Mouse (Mus musculus) heart, embryonic 11.5 days (tissue): ENCODE results near the gene Fam25c. TPM values are rescaled to one million over a fixed set of nuclear protein-coding genes. Genes with fewer than 3 reads are reported as not detected.

Experiments used
- ATAC-seq: fragments of 200-750 bp; cut with Nextera tagmentation; replicated peaks from 2 replicates; pipeline ENCODE4 v1.8.0; 2017; ENCODE audit warnings: moderate library complexity; ENCODE audit not compliant: insufficient number of reproducible peaks, low FRiP score, low TSS enrichment
- H3K27ac ChIP-seq: fragments of 300-500 bp; sonication (generic); 2 replicates; pipeline ENCODE4 v1.5.1; 2014; ENCODE audit warnings: mild to moderate bottlenecking, low read depth, low read length
- H3K27me3 ChIP-seq: fragments of 300-500 bp; sonication (generic); 2 replicates; pipeline ENCODE4 v1.6.1; 2014; ENCODE audit warnings: mild to moderate bottlenecking, low read length, mixed read lengths; ENCODE audit not compliant: control insufficient read depth, insufficient read depth
- H3K36me3 ChIP-seq: fragments of 300-500 bp; sonication (generic); 2 replicates; pipeline ENCODE4 v1.6.1; 2014; ENCODE audit warnings: mild to moderate bottlenecking, low read length, moderate library complexity, mixed read lengths; ENCODE audit not compliant: control insufficient read depth, insufficient read depth
- H3K4me1 ChIP-seq: fragments of 300-500 bp; sonication (generic); 2 replicates; pipeline ENCODE4 v1.6.1; 2014; ENCODE audit warnings: low read length; ENCODE audit not compliant: control insufficient read depth, insufficient read depth
- H3K4me2 ChIP-seq: fragments of 300-500 bp; sonication (generic); 2 replicates; pipeline ENCODE4 v1.6.1; 2014; ENCODE audit warnings: mild to moderate bottlenecking, moderate library complexity
- H3K4me3 ChIP-seq: fragments of 300-500 bp; sonication (generic); 2 replicates; pipeline ENCODE4 v1.5.1; 2014; ENCODE audit warnings: low read depth, low read length
- H3K9ac ChIP-seq: fragments of 300-500 bp; sonication (generic); 2 replicates; pipeline ENCODE4 v1.6.1; 2014; ENCODE audit warnings: mild to moderate bottlenecking, low read depth, low read length, moderate library complexity
- H3K9me3 ChIP-seq: fragments of 300-500 bp; sonication (generic); replicated peaks from 2 replicates; pipeline ENCODE4 v1.6.1; 2016; ENCODE audit warnings: low read length; ENCODE audit not compliant: control insufficient read depth
- WGBS: fragments of 180-500 bp; shearing (Covaris S2); extraction: QIAGEN DNeasy Blood & Tissue Kit; methylation state at CpG from one replicate; pipeline ENCODE4 v1.1.7; 2014; ENCODE audit not compliant: insufficient replicate concordance; 5-methylcytosine and 5-hydroxymethylcytosine counted together
- polyA plus RNA-seq: library from polyadenylated mRNA; unstranded; fragments of >200 nt; fragmentation: Nextera tagmentation; extraction: Ambion mirVana; gene quantifications from 2 replicates; pipeline ENCODE4 v1.2.1, GENCODE M21; 2014

Gene Fam25c
- polyA plus RNA-seq, 1 experiment from 2014 or later, result not detected

DNA sequence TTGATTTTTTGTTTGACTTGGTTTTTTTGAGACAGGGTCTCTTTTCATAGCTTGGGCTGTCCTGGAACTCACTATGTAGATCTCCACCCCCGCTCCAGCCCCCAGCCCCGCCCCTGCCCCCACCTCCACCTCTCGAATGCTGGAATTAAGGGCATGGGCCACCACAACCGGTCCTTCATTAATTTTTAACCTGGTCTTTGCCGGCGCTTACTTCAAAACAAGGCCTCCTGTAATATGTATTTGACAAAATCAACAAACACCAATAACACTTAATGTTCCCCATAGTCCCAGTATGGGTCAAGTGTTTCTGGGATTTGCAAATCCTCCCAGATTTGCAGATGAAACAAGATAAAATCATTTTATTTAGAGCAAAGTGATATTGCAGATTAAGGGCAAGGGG lies 5.0 kb upstream of the Fam25c start:
- H3K27me3 ChIP-seq, result no peaks in the 10 kb centered on the region; the same call in 1 of the 2 replicates
- no peak overlapping the region for H3K4me3 ChIP-seq
- H3K27ac ChIP-seq, result no peak overlapping the region
- ATAC-seq, result no peak
- WGBS, result 49% methylated on average over 6 of the region's 6 CpGs
- H3K9ac ChIP-seq, result no peak overlapping the region
- no peak overlapping the region for H3K4me2 ChIP-seq
- H3K9me3 ChIP-seq, result no peaks in the 10 kb centered on the region
- H3K4me1 ChIP-seq, result peaks cover 4% of the 10 kb centered on the region; the same call in 1 of the 2 replicates
- H3K36me3 ChIP-seq, result no peaks in the 10 kb centered on the region

DNA sequence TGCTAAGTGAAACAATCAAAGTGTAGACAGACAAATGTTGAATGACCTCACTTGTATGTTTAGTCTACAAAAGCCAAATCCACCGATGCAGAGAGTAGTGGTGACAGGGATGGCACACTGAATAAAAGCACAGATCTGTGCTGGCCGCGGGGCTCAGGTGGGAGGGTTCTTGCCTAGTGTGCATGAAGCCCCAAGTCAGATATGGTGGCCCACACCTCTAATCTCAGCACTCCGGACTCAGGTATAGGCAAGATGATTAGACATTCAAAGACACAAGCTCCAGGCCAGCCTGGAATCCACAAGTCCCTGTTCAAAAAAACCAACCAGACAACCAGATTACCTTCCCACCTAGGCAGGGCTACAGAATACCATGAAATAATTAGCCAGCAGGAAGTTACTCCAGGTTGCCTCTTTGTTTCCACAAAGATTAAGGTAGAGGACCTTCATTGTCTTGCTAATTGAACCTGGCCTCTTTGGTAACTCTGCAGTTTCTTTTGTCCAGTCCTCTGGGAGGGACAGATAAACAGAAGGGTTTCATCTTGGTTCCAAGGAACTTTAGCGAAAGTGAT lies 4.5 kb upstream of the Fam25c start:
- H3K27ac ChIP-seq, result no peak overlapping the region
- no peaks in the 10 kb centered on the region for H3K9me3 ChIP-seq
- WGBS, result 44% methylated on average over 5 of the region's 5 CpGs
- no peak overlapping the region for H3K4me2 ChIP-seq
- no peaks in the 10 kb centered on the region for H3K36me3 ChIP-seq
- no peak for ATAC-seq
- no peak overlapping the region for H3K9ac ChIP-seq
- H3K4me3 ChIP-seq, result no peak overlapping the region
- H3K4me1 ChIP-seq, result peaks cover 7% of the 10 kb centered on the region
- H3K27me3 ChIP-seq, result no peaks in the 10 kb centered on the region; the same call in 1 of the 2 replicates

DNA sequence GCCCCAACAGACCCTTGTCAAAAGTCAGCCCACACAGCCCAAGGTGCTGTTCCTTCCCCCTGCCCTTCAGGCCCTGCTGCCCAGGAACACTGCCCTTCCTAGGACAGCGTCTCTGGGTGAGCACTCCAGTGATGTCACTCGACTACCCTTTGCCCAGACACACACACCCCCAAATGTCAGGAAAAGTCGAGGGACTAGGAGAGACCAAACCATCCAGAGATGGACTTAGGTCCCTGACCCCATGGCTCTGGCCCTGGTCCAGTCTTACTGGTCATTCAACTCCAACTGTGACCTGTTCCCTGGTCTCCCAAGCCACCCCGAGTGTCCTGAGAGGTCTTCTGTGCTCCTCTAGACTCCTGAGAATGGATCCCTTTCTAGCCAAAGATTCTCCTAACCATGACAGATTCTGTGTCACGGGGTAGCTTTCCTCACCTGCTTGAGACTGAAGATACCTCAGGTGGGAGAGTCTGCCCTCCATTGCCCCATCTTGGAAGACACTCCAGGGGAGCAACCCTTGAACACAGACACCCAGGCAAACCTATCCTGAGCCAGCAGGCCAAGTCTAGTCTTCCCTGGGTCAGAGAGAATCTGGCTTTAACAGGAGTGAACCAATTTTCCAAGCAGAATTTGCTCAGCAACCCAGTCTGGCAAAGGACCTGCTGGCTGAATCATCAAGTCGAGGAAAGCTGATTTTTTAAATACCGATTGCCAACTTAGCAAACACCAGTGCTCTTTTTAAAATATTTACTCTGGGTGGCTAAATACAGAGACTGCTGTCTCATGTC lies 2.6 kb upstream of the Fam25c start:
- Histone ChIP-seq H3K4me3 (no peak overlapping the region), H3K9me3 (no peaks in the 10 kb centered on the region), H3K9ac (no peak overlapping the region), H3K4me1 (peaks cover 3% of the 10 kb centered on the region; the same call in 1 of the 2 replicates), H3K36me3 (no peaks in the 10 kb centered on the region), H3K4me2 (no peak overlapping the region), H3K27me3 (no peaks in the 10 kb centered on the region), H3K27ac (no peak overlapping the region)
- 74% methylated on average over 7 of the region's 7 CpGs for WGBS
- ATAC-seq, result no peak

DNA sequence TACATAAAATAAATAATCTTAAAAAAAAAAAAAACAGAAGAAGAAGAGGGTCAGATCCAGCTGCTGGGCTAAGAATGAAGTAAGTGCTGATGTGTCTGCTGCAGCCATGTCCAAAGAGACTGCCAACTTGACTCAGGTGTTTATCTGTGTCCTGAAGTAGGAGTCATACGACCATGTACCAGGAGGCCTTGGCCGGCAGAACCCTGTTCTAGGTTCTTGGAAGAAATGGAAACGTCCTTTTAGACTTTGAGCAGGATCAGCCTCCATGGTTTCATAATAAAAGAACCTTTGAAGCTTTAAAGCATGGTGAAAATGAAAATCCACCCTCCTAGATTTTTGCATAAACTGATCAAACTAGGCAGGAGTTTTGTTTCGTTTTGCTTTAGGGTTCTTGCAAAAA lies 777 bp downstream of the Fam25c start:
- WGBS, result 78% methylated on average over 4 of the region's 4 CpGs
- Histone ChIP-seq H3K4me2 (no peak overlapping the region), H3K36me3 (no peaks in the 10 kb centered on the region)

GRCm38 (mm10) chr14:34353326-34353725 lies 1.9 kb downstream of the Fam25c start:
- 83% methylated on average over 3 of the region's 3 CpGs for WGBS
- Histone ChIP-seq H3K9me3 (no peaks in the 10 kb centered on the region), H3K27me3 (no peaks in the 10 kb centered on the region), H3K36me3 (no peaks in the 10 kb centered on the region), H3K27ac (no peak overlapping the region), H3K9ac (no peak overlapping the region), H3K4me1 (peaks cover 3% of the 10 kb centered on the region; the same call in 1 of the 2 replicates), H3K4me2 (no peak overlapping the region), H3K4me3 (no peak overlapping the region)
- ATAC-seq, result no peak

More for the DNA sequence above, 777 bp downstream of the Fam25c start:
- H3K9me3 ChIP-seq, result no peaks in the 10 kb centered on the region
- no peak for ATAC-seq
- peaks cover 3% of the 10 kb centered on the region; the same call in 1 of the 2 replicates for H3K4me1 ChIP-seq
- H3K4me3 ChIP-seq, result no peak overlapping the region
- H3K27me3 ChIP-seq, result no peaks in the 10 kb centered on the region
- H3K27ac ChIP-seq, result no peak overlapping the region
- no peak overlapping the region for H3K9ac ChIP-seq

DNA sequence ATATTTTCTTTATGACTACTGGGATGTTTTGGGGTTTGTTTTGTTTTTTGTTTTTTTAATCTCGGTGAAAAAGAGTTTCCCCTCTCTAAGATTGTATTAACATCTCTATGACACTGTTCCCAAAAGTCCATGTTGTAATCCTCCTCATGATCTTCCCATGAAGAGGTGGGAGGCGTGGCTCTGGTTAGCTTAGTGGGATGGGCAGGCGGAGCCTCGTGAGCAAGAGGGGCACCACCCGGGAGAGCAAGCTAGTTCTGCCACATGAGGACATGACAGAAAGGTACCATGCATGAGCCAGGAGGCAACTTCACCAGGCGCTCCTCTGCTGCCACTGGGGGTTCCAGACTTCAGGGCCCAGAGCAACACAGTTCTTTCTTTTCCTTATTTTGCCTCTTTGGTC lies 2.7 kb downstream of the Fam25c start:
- ATAC-seq, result no peak
- no peak overlapping the region for H3K9ac ChIP-seq
- no peaks in the 10 kb centered on the region for H3K9me3 ChIP-seq
- H3K27me3 ChIP-seq, result no peaks in the 10 kb centered on the region
- no peak overlapping the region for H3K27ac ChIP-seq
- no peak overlapping the region for H3K4me2 ChIP-seq
- no peak overlapping the region for H3K4me3 ChIP-seq
- no peaks in the 10 kb centered on the region for H3K36me3 ChIP-seq
- peaks cover 3% of the 10 kb centered on the region; the same call in 1 of the 2 replicates for H3K4me1 ChIP-seq
- whole genome bisulfite sequencing, result 65% methylated on average over 6 of the region's 6 CpGs

DNA sequence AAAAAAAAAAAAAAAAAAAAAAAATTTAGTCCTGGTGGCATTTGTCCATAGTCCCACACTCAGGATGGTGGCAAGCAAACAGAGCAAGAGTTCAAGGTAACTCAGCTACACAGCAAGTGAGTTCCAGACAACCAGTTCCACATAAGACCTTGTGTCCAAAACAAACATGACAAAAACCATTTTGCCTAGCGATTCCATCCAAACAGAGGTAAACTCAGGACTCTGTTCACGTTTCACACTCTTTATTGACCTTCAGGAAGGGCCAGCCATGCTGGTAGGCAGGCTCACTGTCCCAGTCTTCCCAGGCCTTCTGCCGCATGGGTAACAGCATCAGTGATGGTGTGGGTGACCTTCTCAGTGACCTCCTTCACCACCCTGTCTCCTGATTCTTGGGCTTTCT lies 3.6 kb downstream of the Fam25c start:
- 65% methylated on average over 3 of the region's 3 CpGs for WGBS
- no peak for ATAC-seq
- H3K36me3 ChIP-seq, result no peaks in the 10 kb centered on the region
- peaks cover 3% of the 10 kb centered on the region; the same call in 1 of the 2 replicates for H3K4me1 ChIP-seq
- H3K27ac ChIP-seq, result no peak overlapping the region
- no peaks in the 10 kb centered on the region for H3K9me3 ChIP-seq
- H3K4me2 ChIP-seq, result no peak overlapping the region
- no peak overlapping the region for H3K4me3 ChIP-seq
- H3K9ac ChIP-seq, result no peak overlapping the region
- H3K27me3 ChIP-seq, result no peaks in the 10 kb centered on the region

- Histone ChIP-seq H3K36me3 (no peaks in the 10 kb centered on the region), H3K27me3 (no peaks in the 10 kb centered on the region), H3K9me3 (no peaks in the 10 kb centered on the region), H3K4me1 (no peaks in the 10 kb centered on the region), H3K4me2 (no peak overlapping the region), H3K9ac (no peak overlapping the region), H3K4me3 (no peak overlapping the region), H3K27ac (no peak overlapping the region)
- no peak for ATAC-seq
- WGBS, result 81% methylated on average over 8 of the region's 8 CpGs
These were observed 6.2 kb downstream of the Fam25c start for GRCm38 (mm10) chr14:34349007-34349406.
